Mouse (Mus musculus) left cerebral cortex, adult 2 months (tissue): ENCODE results near the gene Cga. TPM values are rescaled to one million over a fixed set of nuclear protein-coding genes. Genes with fewer than 3 reads are reported as not detected.

ENCODE experiments used
- DNase-seq, 2 experiments: peaks; one replicate each; pipeline ENCODE4 v3.0.0; 2021 to 2022; ENCODE audit warnings: low spot score in 2 of 2, mixed read lengths in 1 of 2; ENCODE audit errors: extremely low spot score in 1 of 2
- H3K27ac ChIP-seq: fragments of 200-600 bp; 2 replicates; pipeline ENCODE4 v1.8.1; 2022
- H3K4me3 ChIP-seq: fragments of 200-600 bp; 2 replicates; pipeline ENCODE4 v1.8.1; 2022
- CTCF ChIP-seq: fragments of 200-600 bp; IDR thresholded peaks from 2 replicates; pipeline ENCODE4 v1.8.1; 2022; ENCODE audit warnings: antibody characterized with exemption, mild to moderate bottlenecking, moderate library complexity
- intact Hi-C: fragments of 180-260 bp; cut with DNase I; formaldehyde crosslinking; loops from one replicate; pipeline ENCODE4 v1.15.1; 2025
- total RNA-seq, 2 experiments: library from RNA; stranded (reverse); gene quantifications; 2 replicates each; pipeline ENCODE4 v1.2.3; 2021

The Cga gene
- total RNA-seq, 2 experiments from 2014 or later = not detected

- DNase-seq = no peak
- intact Hi-C loops = loop anchor here (5.0 to 10.0 kb wide), 2 partner anchors 59 to 196 kb away; partner anchors contain the start of gene Slc35a1
- Histone ChIP-seq H3K4me3 (peak overlapping the region; percentile 90; the same call in 1 of the 2 replicates), H3K27ac (no peak overlapping the region)
- no peak for TF ChIP-seq CTCF
Observed at GRCm38 (mm10) chr4:34880921-34881650, 12.5 kb upstream of the Cga start.

DNA sequence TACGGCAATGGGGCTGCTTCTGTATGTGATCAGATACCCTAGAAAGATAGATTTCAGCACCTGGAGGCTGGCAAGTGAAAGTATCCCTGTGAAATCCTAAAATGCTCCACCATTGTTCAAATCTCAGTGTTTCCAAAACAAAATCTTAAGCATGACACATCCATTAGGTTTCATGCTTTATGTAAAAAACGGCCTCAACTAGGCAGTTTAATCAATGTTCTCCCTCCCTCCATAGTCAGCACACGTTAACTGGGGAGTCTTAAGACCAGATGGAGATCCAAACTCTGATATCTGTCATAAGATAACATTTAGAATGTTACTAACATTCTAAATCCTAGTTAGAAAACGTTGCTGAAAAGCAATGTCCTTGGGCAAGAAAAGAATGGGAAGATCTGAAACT lies 11.7 kb upstream of the Cga start:
- H3K4me3 ChIP-seq = peak overlapping the region; percentile 90
- peak overlapping the region; percentile 97 for H3K27ac ChIP-seq
- intact Hi-C loops = loop anchor here (2.0 to 10.0 kb wide), 3 partner anchors 60 to 197 kb away; partner anchors contain the start of genes Slc35a1 and Smim8

DNA sequence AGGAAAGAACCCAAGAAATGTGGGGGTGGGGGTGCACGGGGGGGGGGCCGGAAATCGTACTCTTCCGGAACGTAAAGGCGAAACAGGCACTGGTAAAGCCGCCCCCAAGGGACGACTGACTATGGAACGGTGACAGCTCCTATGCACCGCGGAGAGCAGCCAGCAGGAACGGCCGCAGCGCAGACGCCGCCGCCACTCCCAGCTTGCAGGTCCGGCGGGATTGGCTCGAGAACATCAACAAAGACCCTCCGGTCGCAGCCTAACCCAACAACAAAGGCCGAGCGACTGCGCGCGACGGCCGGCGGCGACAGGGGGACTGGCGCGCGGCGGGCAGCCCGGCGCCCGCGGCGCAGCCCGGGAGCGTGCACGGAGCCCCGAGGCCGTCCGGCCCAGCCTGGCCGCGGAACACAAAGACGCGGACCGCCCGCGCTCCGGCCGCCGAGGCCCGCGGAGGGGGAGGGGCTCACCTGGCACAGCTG lies 11.2 kb upstream of the Cga start:
- intact Hi-C loops = loop anchor here (2.0 to 10.0 kb wide), 3 partner anchors 60 to 198 kb away; partner anchors contain the start of genes Slc35a1 and Smim8
- DNase-seq = peak; percentile 49 to 54
- Histone ChIP-seq H3K4me3 (peak overlapping the region; percentile 90), H3K27ac (peak overlapping the region; percentile 97)
- no peak; the same call in 1 of the 2 replicates for TF ChIP-seq CTCF

More for the DNA sequence above, 11.7 kb upstream of the Cga start:
- TF ChIP-seq CTCF = no peak
- no peak for DNase-seq

DNA sequence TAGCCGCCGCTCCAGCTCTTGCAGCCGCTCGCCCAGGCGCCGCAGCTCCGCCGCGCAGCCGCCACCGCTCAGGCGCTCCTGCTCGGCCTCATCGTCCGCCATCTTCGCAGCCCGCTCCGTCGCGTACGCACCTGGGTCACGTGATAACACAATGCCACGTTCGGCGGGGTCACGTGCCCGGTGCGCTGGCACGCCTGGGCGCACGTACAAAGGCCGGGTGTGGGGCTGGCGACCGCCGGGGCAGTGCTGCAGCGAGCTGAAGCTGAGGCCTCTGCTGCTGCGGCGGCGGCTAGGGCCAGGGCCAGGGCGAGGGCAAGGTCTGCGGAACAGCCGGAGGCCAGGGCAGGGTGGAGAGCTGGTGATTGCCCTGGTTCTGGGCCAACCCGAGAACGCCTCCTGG lies 10.8 kb upstream of the Cga start, which contains the start of gene Zfp292:
Zfp292 (minus strand) TSS at position 143 of the 400 bp plus-strand sequence.
- peak within 1 kb of the TSS; percentile 90 for H3K4me3 ChIP-seq
- TF ChIP-seq CTCF = no peak
- H3K27ac ChIP-seq = peak within 1 kb of the TSS; percentile 97
- intact Hi-C loops = loop anchor here (2.0 to 10.0 kb wide), 3 partner anchors 61 to 198 kb away; partner anchors contain the start of genes Slc35a1 and Smim8
- peak; percentile 94 to 95 for DNase-seq

- TF ChIP-seq CTCF = no peak
- intact Hi-C loops = loop anchor here (2.0 to 10.0 kb wide), 3 partner anchors 61 to 199 kb away; partner anchors contain the start of genes Slc35a1 and Smim8
- Histone ChIP-seq H3K4me3 (peak overlapping the region; percentile 90), H3K27ac (peak overlapping the region; percentile 97)
- no peak for DNase-seq
Observed at GRCm38 (mm10) chr4:34883366-34884029, 10.1 kb upstream of the Cga start.

DNA sequence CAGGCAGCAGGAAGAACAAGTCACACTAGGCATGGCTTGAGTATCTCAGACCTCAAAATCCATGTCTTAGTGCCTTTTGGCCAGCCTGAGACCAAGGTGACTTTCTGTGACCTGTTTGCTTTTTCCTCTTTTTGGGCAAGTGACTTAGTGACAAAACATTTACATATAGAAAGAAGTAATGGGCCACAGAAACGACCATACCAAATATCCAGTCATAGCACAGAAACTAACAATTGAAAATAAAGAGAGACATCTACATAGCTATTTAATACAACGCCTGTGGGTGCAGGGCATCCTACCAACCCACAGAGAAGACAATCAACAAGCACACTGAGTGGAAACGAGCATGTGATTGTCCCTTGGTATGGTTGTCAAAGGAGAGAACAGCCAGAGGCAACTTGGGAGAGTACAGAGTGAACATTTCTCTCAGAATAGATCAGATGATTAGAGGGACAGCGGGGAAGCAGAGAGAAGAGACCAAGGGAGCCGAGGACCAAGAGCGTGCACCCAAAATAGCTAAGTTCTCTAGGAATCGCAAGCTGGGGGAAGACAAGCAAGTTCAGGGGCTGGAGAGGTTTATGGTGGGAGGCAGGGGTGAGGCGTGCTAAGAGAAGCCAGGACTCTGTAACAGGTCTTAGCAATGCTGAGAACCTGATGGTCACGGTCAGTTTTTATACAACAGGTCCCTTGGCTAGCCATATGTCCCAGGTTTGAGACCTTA lies 7.8 kb upstream of the Cga start:
- no peak for DNase-seq
- TF ChIP-seq CTCF = no peak
- intact Hi-C loops = loop anchor here (10.0 kb wide), 1 partner anchor 201 kb away; the partner anchor contains the start of gene Slc35a1
- no peak overlapping the region for H3K27ac ChIP-seq
- no peak overlapping the region for H3K4me3 ChIP-seq

DNA sequence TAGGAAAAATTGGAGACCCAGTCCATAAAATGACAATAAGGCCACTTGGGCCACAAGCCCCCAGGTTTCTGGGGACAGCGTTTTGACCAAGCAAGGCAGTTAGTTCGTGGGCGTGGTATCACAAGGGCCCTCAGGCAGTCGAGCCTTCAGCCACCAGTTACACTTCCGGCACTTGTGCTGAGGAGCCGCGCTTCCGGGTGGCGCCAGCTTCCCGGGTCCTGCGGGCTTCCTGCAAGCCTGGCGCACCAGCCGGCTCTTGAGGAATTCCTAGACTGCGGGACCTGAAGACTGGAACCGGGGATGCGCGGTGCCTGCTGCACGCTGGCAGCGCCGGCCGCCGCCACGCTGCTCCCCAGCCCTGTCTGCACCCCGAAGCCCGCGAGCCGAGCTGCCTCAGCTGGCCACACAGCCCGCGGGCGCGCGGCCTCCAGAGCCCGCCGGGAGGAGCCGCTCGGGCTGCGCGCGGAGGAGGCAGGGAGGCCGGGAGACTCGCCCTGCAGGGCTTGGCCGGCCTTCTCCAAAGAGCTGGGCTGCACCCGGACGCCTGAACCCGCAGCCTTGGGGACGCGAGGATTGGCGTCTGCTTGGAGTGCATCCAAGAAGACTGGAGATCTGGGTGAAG lies 7.0 kb upstream of the Cga start:
- Histone ChIP-seq H3K4me3 (peak overlapping the region; percentile 72), H3K27ac (peak overlapping the region; percentile 86)
- intact Hi-C loops = loop anchor here (10.0 kb wide), 1 partner anchor 202 kb away; the partner anchor contains the start of gene Slc35a1
- peak; percentile 71 to 75 for DNase-seq
- peak; percentile 5; the same call in 1 of the 2 replicates for TF ChIP-seq CTCF

DNA sequence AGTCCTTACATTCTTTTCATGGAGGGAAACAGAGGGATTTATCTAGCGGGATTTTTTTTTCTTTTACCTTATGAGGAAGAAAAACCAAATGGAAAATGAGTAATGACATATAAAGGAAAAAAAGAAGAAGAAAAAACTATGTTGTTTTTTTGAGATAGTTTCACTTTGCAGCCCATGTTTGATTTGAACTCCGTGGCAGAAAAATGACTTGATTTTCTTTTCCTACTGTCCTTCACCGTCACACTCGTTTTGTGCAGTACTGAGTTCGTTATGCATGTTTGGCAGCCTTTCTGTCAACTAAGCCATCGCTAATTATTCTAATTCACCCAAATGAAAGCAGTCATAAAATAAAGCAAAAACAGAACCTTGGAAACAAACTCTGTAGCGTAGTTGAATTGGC lies 6.3 kb upstream of the Cga start:
- intact Hi-C loops = loop anchor here (10.0 kb wide), 1 partner anchor 202 kb away; the partner anchor contains the start of gene Slc35a1
- no peak for DNase-seq
- Histone ChIP-seq H3K27ac (peak overlapping the region; percentile 86), H3K4me3 (peak overlapping the region; percentile 72)
- no peak for TF ChIP-seq CTCF

DNA sequence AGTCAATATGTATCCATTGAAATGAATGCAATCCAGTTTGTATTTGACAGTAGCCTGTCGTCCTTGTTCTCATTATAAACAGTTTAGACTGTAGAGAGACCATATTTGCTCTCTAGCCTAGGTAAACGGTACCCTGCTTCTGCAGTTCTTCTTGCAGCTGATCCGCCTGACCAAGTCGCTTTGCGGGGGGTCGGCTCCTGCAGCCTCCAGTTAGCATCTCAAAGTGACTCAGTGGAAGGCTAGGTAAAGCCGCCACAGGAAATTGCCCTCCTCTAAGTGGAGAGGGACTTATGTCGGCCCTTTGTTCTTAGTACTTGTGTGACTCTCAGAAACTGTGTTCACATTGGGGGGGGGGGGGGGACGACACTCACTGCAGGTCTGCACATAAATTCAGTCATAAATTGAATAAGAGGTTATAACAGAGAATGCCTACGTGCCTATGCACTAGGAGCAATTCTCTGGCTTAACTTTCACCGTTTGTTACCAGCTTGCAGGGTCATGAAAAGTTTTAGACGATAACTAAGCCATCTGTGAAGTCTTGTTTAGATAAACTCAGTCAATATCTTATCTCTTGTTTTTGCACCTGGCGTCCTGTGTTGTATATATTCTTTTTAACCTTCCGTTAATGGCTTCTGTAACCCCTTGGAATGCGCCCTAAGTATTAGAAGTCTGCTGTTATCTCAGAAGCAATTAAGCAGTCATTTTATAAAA lies 4.3 kb upstream of the Cga start:
- intact Hi-C loops = loop anchor here (10.0 kb wide), 1 partner anchor 204 kb away; the partner anchor contains the start of gene Slc35a1
- Histone ChIP-seq H3K27ac (no peak overlapping the region), H3K4me3 (no peak overlapping the region)
- no peak for TF ChIP-seq CTCF
- no peak for DNase-seq

- DNase-seq = no peak
- intact Hi-C loops = loop anchor here (10.0 kb wide), 1 partner anchor 205 kb away; the partner anchor contains the start of gene Slc35a1
- Histone ChIP-seq H3K27ac (no peak overlapping the region), H3K4me3 (no peak overlapping the region)
- TF ChIP-seq CTCF = no peak
Observed at GRCm38 (mm10) chr4:34889812-34890185, 3.8 kb upstream of the Cga start.
